Mouse (Mus musculus) stomach, postnatal 0 days (tissue): ENCODE data around the gene Zfp341.

ENCODE experiments used
- CTCF ChIP-seq: IDR thresholded peaks from 2 replicates; pipeline ENCODE4 v1.5.1; 2016; ENCODE audit warnings: antibody characterized with exemption, low read depth, mild to moderate bottlenecking, moderate library complexity
- EP300 ChIP-seq: optimal IDR thresholded peaks from 2 replicates; pipeline ENCODE3; 2016; ENCODE audit warnings: antibody characterized with exemption

GRCm38 (mm10) chr2:154648086-154648485 is 35.0 kb downstream of the Zfp341 start:
- TF ChIP-seq EP300 (no peak), CTCF (peak; percentile 74)
